Mouse (Mus musculus) thymus, postnatal 10 days (tissue): ENCODE data around the gene Uck2.

Source experiments
- DNase-seq, 2 experiments: peaks; one replicate each; pipeline ENCODE4 v3.0.0; 2021; ENCODE audit warnings: low spot score in 2 of 2

Uck2 gene

GRCm38 (mm10) chr1:167253579-167253978 lies 31.5 kb downstream of the Uck2 start:
- DNase-seq: no peak

GRCm38 (mm10) chr1:167249881-167250280 lies 35.2 kb downstream of the Uck2 start:
- DNase-seq: no peak

GRCm38 (mm10) chr1:167249252-167249651 lies 35.9 kb downstream of the Uck2 start:
- no peak for DNase-seq

GRCm38 (mm10) chr1:167247886-167248285 lies 37.2 kb downstream of the Uck2 start:
- peak; percentile 46 to 48 for DNase-seq

- DNase-seq: no peak
Measured at GRCm38 (mm10) chr1:167246976-167247375, 38.1 kb downstream of the Uck2 start.

- no peak for DNase-seq
Measured at GRCm38 (mm10) chr1:167246275-167246674, 38.8 kb downstream of the Uck2 start.

- peak; percentile 73 to 78 for DNase-seq
Measured at GRCm38 (mm10) chr1:167245180-167245641, 39.9 kb downstream of the Uck2 start.

- peak; percentile 75 to 78 for DNase-seq
Measured at GRCm38 (mm10) chr1:167242191-167242681, 42.9 kb downstream of the Uck2 start.

GRCm38 (mm10) chr1:167241487-167241886 lies 43.6 kb downstream of the Uck2 start:
- no peak for DNase-seq

- no peak for DNase-seq
Measured at GRCm38 (mm10) chr1:167240361-167240760, 44.8 kb downstream of the Uck2 start.

- DNase-seq: no peak
Measured at GRCm38 (mm10) chr1:167239916-167240315, 45.2 kb downstream of the Uck2 start.

GRCm38 (mm10) chr1:167237798-167238197 lies 47.3 kb downstream of the Uck2 start:
- no peak for DNase-seq

GRCm38 (mm10) chr1:167236790-167237189 lies 48.3 kb downstream of the Uck2 start:
- DNase-seq: no peak

GRCm38 (mm10) chr1:167234344-167234743 lies 50.8 kb downstream of the Uck2 start:
- no peak for DNase-seq

GRCm38 (mm10) chr1:167232918-167233317 lies 52.2 kb downstream of the Uck2 start:
- DNase-seq: no peak

- peak in 1 of 2 experiments; percentile 56 for DNase-seq
Measured at GRCm38 (mm10) chr1:167231612-167232283, 53.4 kb downstream of the Uck2 start.

- DNase-seq: no peak
Measured at GRCm38 (mm10) chr1:167230930-167231611, 54.0 kb downstream of the Uck2 start.

- DNase-seq: no peak
Measured at GRCm38 (mm10) chr1:167222382-167223010, 62.6 kb downstream of the Uck2 start.

GRCm38 (mm10) chr1:167220303-167221174 lies 64.6 kb downstream of the Uck2 start:
- DNase-seq: peak; percentile 68 to 81

- no peak for DNase-seq
Measured at GRCm38 (mm10) chr1:167215460-167215859, 69.7 kb downstream of the Uck2 start.

GRCm38 (mm10) chr1:167212710-167213109 lies 72.4 kb downstream of the Uck2 start:
- DNase-seq: no peak
